Mouse (Mus musculus) brain, adult 2 months (tissue): ENCODE data around the gene 4931428F04Rik.

ENCODE experiments used
- DNase-seq: peaks from one replicate; pipeline ENCODE4 v3.0.0; 2011; ENCODE audit warnings: low read depth, low spot score

Gene 4931428F04Rik

GRCm38 (mm10) chr8:105288231-105288630 is 1.4 kb downstream of the 4931428F04Rik start:
- DNase-seq: no peak

- DNase-seq: no peak
Measured at GRCm38 (mm10) chr8:105286907-105287306, 2.8 kb downstream of the 4931428F04Rik start.

GRCm38 (mm10) chr8:105285514-105285913 is 4.2 kb downstream of the 4931428F04Rik start:
- DNase-seq: no peak

- DNase-seq: peak; percentile 73
Measured at GRCm38 (mm10) chr8:105283074-105283473, 6.6 kb downstream of the 4931428F04Rik start.

- no peak for DNase-seq
Measured at GRCm38 (mm10) chr8:105282239-105282638, 7.4 kb downstream of the 4931428F04Rik start.

GRCm38 (mm10) chr8:105281821-105282220 is 7.8 kb downstream of the 4931428F04Rik start:
- no peak for DNase-seq

- no peak for DNase-seq
Measured at GRCm38 (mm10) chr8:105280567-105280966, 9.1 kb downstream of the 4931428F04Rik start.

- peak; percentile 97 for DNase-seq
Measured at GRCm38 (mm10) chr8:105278911-105279334, 10.7 kb downstream of the 4931428F04Rik start.

- DNase-seq: peak; percentile 79
Measured at GRCm38 (mm10) chr8:105276292-105277120, 13.2 kb downstream of the 4931428F04Rik start.

- DNase-seq: no peak
Measured at GRCm38 (mm10) chr8:105275840-105276239, 13.8 kb downstream of the 4931428F04Rik start, which contains the start of gene Nol3. Nol3 (plus strand) TSS chr8:105276140.

- DNase-seq: no peak
Measured at GRCm38 (mm10) chr8:105275387-105275786, 14.3 kb downstream of the 4931428F04Rik start.

GRCm38 (mm10) chr8:105270916-105271186 is 18.8 kb downstream of the 4931428F04Rik start:
- DNase-seq: no peak

- DNase-seq: no peak
Measured at GRCm38 (mm10) chr8:105270101-105270915, 19.4 kb downstream of the 4931428F04Rik start.

- DNase-seq: peak; percentile 78
Measured at GRCm38 (mm10) chr8:105269461-105269947, 20.2 kb downstream of the 4931428F04Rik start, which contains the start of gene Hsf4. Hsf4 (plus strand) TSS chr8:105269801.

GRCm38 (mm10) chr8:105269075-105269458 is 20.6 kb downstream of the 4931428F04Rik start:
- DNase-seq: no peak

GRCm38 (mm10) chr8:105268342-105269074 is 21.2 kb downstream of the 4931428F04Rik start:
- peak; percentile 97 for DNase-seq

GRCm38 (mm10) chr8:105266775-105267174 is 22.9 kb downstream of the 4931428F04Rik start:
- DNase-seq: no peak

- no peak for DNase-seq
Measured at GRCm38 (mm10) chr8:105265128-105265527, 24.5 kb downstream of the 4931428F04Rik start.

GRCm38 (mm10) chr8:105264024-105264982 is 25.4 kb downstream of the 4931428F04Rik start, which contains the start of the genes Tradd and Fbxl8:
Tradd (minus strand) TSS chr8:105264609.
Fbxl8 (plus strand) TSS chr8:105264648.
- peak; percentile 66 for DNase-seq

- no peak for DNase-seq
Measured at GRCm38 (mm10) chr8:105263244-105263912, 26.3 kb downstream of the 4931428F04Rik start.
